Mouse (Mus musculus) mature B cell (primary cell): ENCODE results near the gene Zfp286.

ENCODE experiments used
- in situ Hi-C: fragments of 300-500 bp; cut with MboI; formaldehyde crosslinking; loops from 2 replicates; pipeline ENCODE4 v1.14.3; 2019

Zfp286 gene

GRCm38 (mm10) chr11:62788935-62789616 lies at the start of gene Zfp286:
TSS of gene Zfp286 (minus strand) at chr11:62789462.
- in situ Hi-C loops, result no loop called here

GRCm38 (mm10) chr11:62831906-62832305 lies 42.6 kb upstream of the Zfp286 start:
- in situ Hi-C loops, result no loop called here

- in situ Hi-C loops, result no loop called here
Measured at GRCm38 (mm10) chr11:62830387-62830786, 41.1 kb upstream of the Zfp286 start.

- in situ Hi-C loops, result no loop called here
Measured at GRCm38 (mm10) chr11:62827911-62828310, 38.6 kb upstream of the Zfp286 start.

- in situ Hi-C loops, result no loop called here
Measured at GRCm38 (mm10) chr11:62827135-62827534, 37.9 kb upstream of the Zfp286 start.

GRCm38 (mm10) chr11:62826106-62826733 lies 37.0 kb upstream of the Zfp286 start:
- in situ Hi-C loops, result no loop called here

GRCm38 (mm10) chr11:62825222-62826105 lies 36.2 kb upstream of the Zfp286 start:
- in situ Hi-C loops, result no loop called here

- in situ Hi-C loops, result no loop called here
Measured at GRCm38 (mm10) chr11:62824211-62824610, 34.9 kb upstream of the Zfp286 start.

GRCm38 (mm10) chr11:62821893-62822292 lies 32.6 kb upstream of the Zfp286 start:
- in situ Hi-C loops, result no loop called here

GRCm38 (mm10) chr11:62820661-62821437 lies 31.6 kb upstream of the Zfp286 start:
- in situ Hi-C loops, result no loop called here

GRCm38 (mm10) chr11:62820059-62820541 lies 30.8 kb upstream of the Zfp286 start, which contains the start of gene Trim16:
TSS of gene Trim16 (plus strand) at chr11:62820231.
- in situ Hi-C loops, result no loop called here

GRCm38 (mm10) chr11:62819059-62819686 lies 29.9 kb upstream of the Zfp286 start:
- in situ Hi-C loops, result no loop called here

GRCm38 (mm10) chr11:62816591-62816990 lies 27.3 kb upstream of the Zfp286 start:
- in situ Hi-C loops, result no loop called here

- in situ Hi-C loops, result no loop called here
Measured at GRCm38 (mm10) chr11:62815438-62815837, 26.2 kb upstream of the Zfp286 start.

- in situ Hi-C loops, result no loop called here
Measured at GRCm38 (mm10) chr11:62814625-62815024, 25.4 kb upstream of the Zfp286 start.

- in situ Hi-C loops, result no loop called here
Measured at GRCm38 (mm10) chr11:62813970-62814624, 24.8 kb upstream of the Zfp286 start.

- in situ Hi-C loops, result no loop called here
Measured at GRCm38 (mm10) chr11:62813497-62813896, 24.2 kb upstream of the Zfp286 start.

GRCm38 (mm10) chr11:62812268-62812667 lies 23.0 kb upstream of the Zfp286 start:
- in situ Hi-C loops, result no loop called here

- in situ Hi-C loops, result no loop called here
Measured at GRCm38 (mm10) chr11:62809201-62809600, 19.9 kb upstream of the Zfp286 start.

- in situ Hi-C loops, result no loop called here
Measured at GRCm38 (mm10) chr11:62807965-62808364, 18.7 kb upstream of the Zfp286 start.

- in situ Hi-C loops, result no loop called here
Measured at GRCm38 (mm10) chr11:62804119-62804518, 14.9 kb upstream of the Zfp286 start.
